Mouse (Mus musculus) lung, adult 2 months (tissue): ENCODE measurements around the gene Snd1.

Experiments
- CTCF ChIP-seq: fragments of 200-500 bp; IDR thresholded peaks from 2 replicates; pipeline ENCODE4 v1.5.1; 2011; ENCODE audit warnings: mild to moderate bottlenecking, low read length, control low read depth; ENCODE audit not compliant: insufficient read depth
- POLR2A ChIP-seq: fragments of 200-500 bp; IDR thresholded peaks from 2 replicates; pipeline ENCODE4 v1.6.1; 2011; ENCODE audit warnings: low read depth, mild to moderate bottlenecking, control low read depth, low read length, borderline replicate concordance; ENCODE audit errors: extremely low read depth

- TF ChIP-seq CTCF (no peak), POLR2A (no peak)
Measured at GRCm38 (mm10) chr6:28737601-28738000, 262.7 kb downstream of the Snd1 start.
